Mouse (Mus musculus): Measurements from ENCODE around the gene Arl6. TPM values are rescaled to one million over a fixed set of nuclear protein-coding genes. Genes with fewer than 3 reads are reported as not detected.

Gene Arl6
- 0.63 and 2.7 TPM in 2 replicates for total RNA-seq (2015; ENCODE audit: low replicate concordance)
- not detected in 2 replicates for total RNA-seq (2017; ENCODE audit: low replicate concordance)

GRCm38 (mm10) chr16:59639102-59639691 lies at the start of gene Arl6:
Gene Arl6, minus strand, starts transcription at chr16:59639391.
- ATAC-seq (replicated peaks; ENCODE audit: low FRiP score, poor library complexity, severe bottlenecking) = peak; percentile 95

- no peak for ATAC-seq (replicated peaks; ENCODE audit: low FRiP score, poor library complexity, severe bottlenecking)
These were observed 45.9 kb upstream of the Arl6 start for GRCm38 (mm10) chr16:59685135-59685534.

- no peak for ATAC-seq (replicated peaks; ENCODE audit: low FRiP score, poor library complexity, severe bottlenecking)
These were observed 44.2 kb upstream of the Arl6 start for GRCm38 (mm10) chr16:59683434-59683833.

- ATAC-seq (replicated peaks; ENCODE audit: low FRiP score, poor library complexity, severe bottlenecking) = no peak
These were observed 43.2 kb upstream of the Arl6 start for GRCm38 (mm10) chr16:59682216-59682891.

- no peak for ATAC-seq (replicated peaks; ENCODE audit: low FRiP score, poor library complexity, severe bottlenecking)
These were observed 27.7 kb upstream of the Arl6 start for GRCm38 (mm10) chr16:59666938-59667337.

- ATAC-seq (replicated peaks; ENCODE audit: low FRiP score, poor library complexity, severe bottlenecking) = no peak
These were observed 4.6 kb upstream of the Arl6 start for GRCm38 (mm10) chr16:59643766-59644165.

- ATAC-seq (replicated peaks; ENCODE audit: low FRiP score, poor library complexity, severe bottlenecking) = no peak
These were observed 794 bp upstream of the Arl6 start for GRCm38 (mm10) chr16:59639985-59640384.

GRCm38 (mm10) chr16:59634598-59634997 lies 4.6 kb downstream of the Arl6 start:
- no peak for ATAC-seq (replicated peaks; ENCODE audit: low FRiP score, poor library complexity, severe bottlenecking)

GRCm38 (mm10) chr16:59621554-59621953 lies 17.6 kb downstream of the Arl6 start:
- ATAC-seq (replicated peaks; ENCODE audit: low FRiP score, poor library complexity, severe bottlenecking) = no peak

- no peak for ATAC-seq (replicated peaks; ENCODE audit: low FRiP score, poor library complexity, severe bottlenecking)
These were observed 22.0 kb downstream of the Arl6 start for GRCm38 (mm10) chr16:59617167-59617566.

- no peak for ATAC-seq (replicated peaks; ENCODE audit: low FRiP score, poor library complexity, severe bottlenecking)
These were observed 23.5 kb downstream of the Arl6 start for GRCm38 (mm10) chr16:59615675-59616074.

- ATAC-seq (replicated peaks; ENCODE audit: low FRiP score, poor library complexity, severe bottlenecking) = no peak
These were observed 28.4 kb downstream of the Arl6 start for GRCm38 (mm10) chr16:59610750-59611149.

GRCm38 (mm10) chr16:59604078-59604781 lies 35.0 kb downstream of the Arl6 start:
- ATAC-seq (replicated peaks; ENCODE audit: low FRiP score, poor library complexity, severe bottlenecking) = no peak

GRCm38 (mm10) chr16:59600311-59601251 lies 38.6 kb downstream of the Arl6 start, which contains the start of gene Crybg3:
Gene Crybg3, minus strand, starts transcription at chr16:59600979.
- no peak for ATAC-seq (replicated peaks; ENCODE audit: low FRiP score, poor library complexity, severe bottlenecking)

- ATAC-seq (replicated peaks; ENCODE audit: low FRiP score, poor library complexity, severe bottlenecking) = no peak
These were observed 39.6 kb downstream of the Arl6 start for GRCm38 (mm10) chr16:59599411-59600265.

GRCm38 (mm10) chr16:59598997-59599396 lies 40.2 kb downstream of the Arl6 start:
- no peak for ATAC-seq (replicated peaks; ENCODE audit: low FRiP score, poor library complexity, severe bottlenecking)

- no peak for ATAC-seq (replicated peaks; ENCODE audit: low FRiP score, poor library complexity, severe bottlenecking)
These were observed 41.9 kb downstream of the Arl6 start for GRCm38 (mm10) chr16:59597256-59597655.

GRCm38 (mm10) chr16:59594714-59595113 lies 44.5 kb downstream of the Arl6 start:
- ATAC-seq (replicated peaks; ENCODE audit: low FRiP score, poor library complexity, severe bottlenecking) = no peak

GRCm38 (mm10) chr16:59590790-59591189 lies 48.4 kb downstream of the Arl6 start:
- ATAC-seq (replicated peaks; ENCODE audit: low FRiP score, poor library complexity, severe bottlenecking) = no peak
